Mouse (Mus musculus) MEL (cell line): ENCODE data around the gene Mark1. TPM values are rescaled to one million over a fixed set of nuclear protein-coding genes. Genes with fewer than 3 reads are reported as not detected.

Source experiments
- DNase-seq: peaks from one replicate; pipeline ENCODE4 v3.0.0; 2011; ENCODE audit warnings: low read depth, low spot score
- H3K27ac ChIP-seq: 2 replicates; pipeline ENCODE4 v1.5.1; 2012; ENCODE audit warnings: low read depth, mild to moderate bottlenecking, control low read depth, low read length, moderate library complexity; ENCODE audit not compliant: control insufficient read depth
- H3K27me3 ChIP-seq, 2 experiments: fragments of 150-350 bp in 1 of 2; sonication (generic) in 1 of 2; 2 replicates each; pipeline ENCODE4 v1.6.1; 2012; ENCODE audit warnings: low read length in 2 of 2, mild to moderate bottlenecking in 2 of 2, improper control_type of control experiment in 1 of 2, moderate library complexity in 1 of 2; ENCODE audit not compliant: insufficient read depth in 2 of 2, control insufficient read depth in 1 of 2
- H3K36me3 ChIP-seq, 2 experiments: 2 replicates each; pipeline ENCODE4 v1.6.1; 2012 to 2014; ENCODE audit warnings: low read length in 2 of 2, improper control_type of control experiment in 1 of 2, inconsistent platforms in 1 of 2, mild to moderate bottlenecking in 1 of 2; ENCODE audit not compliant: insufficient read depth in 2 of 2, control insufficient read depth in 1 of 2
- H3K4me1 ChIP-seq, 2 experiments: fragments of 150-350 bp in 1 of 2; sonication (generic) in 1 of 2; 2 replicates each; pipeline ENCODE4 v1.6.1; 2012; ENCODE audit warnings: low read length in 2 of 2, improper control_type of control experiment in 1 of 2, mild to moderate bottlenecking in 1 of 2; ENCODE audit not compliant: insufficient read depth in 2 of 2, control insufficient read depth in 1 of 2
- H3K4me3 ChIP-seq, 2 experiments: fragments of 150-350 bp in 1 of 2; sonication (generic) in 1 of 2; 2 replicates each; pipeline ENCODE4 v1.5.1; 2012; ENCODE audit warnings: low read depth in 2 of 2, low read length in 2 of 2, mild to moderate bottlenecking in 2 of 2, moderate library complexity in 2 of 2, control low read depth in 1 of 2, improper control_type of control experiment in 1 of 2; ENCODE audit not compliant: control insufficient read depth in 1 of 2, insufficient read depth in 1 of 2
- H3K79me2 ChIP-seq: 2 replicates; pipeline ENCODE4 v1.6.1; 2012; ENCODE audit warnings: mild to moderate bottlenecking, low read length, moderate library complexity; ENCODE audit not compliant: control insufficient read depth, poor library complexity, insufficient read depth
- H3K9ac ChIP-seq: 2 replicates; pipeline ENCODE4 v1.6.1; 2012; ENCODE audit warnings: low read depth, mild to moderate bottlenecking, control low read depth, low read length, moderate library complexity; ENCODE audit not compliant: control insufficient read depth, poor library complexity, severe bottlenecking
- H3K9me3 ChIP-seq: fragments of 150-350 bp; sonication (generic); replicated peaks from 2 replicates; pipeline ENCODE4 v1.6.1; 2012; ENCODE audit warnings: mild to moderate bottlenecking, low read length, improper control_type of control experiment, moderate library complexity; ENCODE audit not compliant: insufficient read depth
- CTCF ChIP-seq, 3 experiments: IDR thresholded peaks in 2 of 3; conservative IDR thresholded peaks in 1 of 3; 2 replicates each; pipeline ENCODE4 v1.5.1; 2011 to 2012; ENCODE audit warnings: low read length in 3 of 3, low read depth in 2 of 3, mild to moderate bottlenecking in 2 of 3, improper control_type of control experiment in 1 of 3, inconsistent platforms in 1 of 3, mixed read lengths in 1 of 3, moderate library complexity in 1 of 3; ENCODE audit not compliant: control insufficient read depth in 1 of 3, insufficient read depth in 1 of 3, poor library complexity in 1 of 3, severe bottlenecking in 1 of 3
- EP300 ChIP-seq, 2 experiments: IDR thresholded peaks; 2 replicates each; pipeline ENCODE4 v1.6.1; 2011; ENCODE audit warnings: improper control_type of control experiment in 2 of 2, low read length in 2 of 2, low read depth in 1 of 2, mild to moderate bottlenecking in 1 of 2
- GABPA ChIP-seq: IDR thresholded peaks from 2 replicates; pipeline ENCODE4 v1.6.1; 2012; ENCODE audit warnings: low read depth, mild to moderate bottlenecking, inconsistent platforms, low read length, improper control_type of control experiment, moderate library complexity
- GATA1 ChIP-seq: IDR thresholded peaks from 2 replicates; pipeline ENCODE4 v1.6.1; 2011; ENCODE audit warnings: low read depth, low read length, improper control_type of control experiment
- HCFC1 ChIP-seq: IDR thresholded peaks from 2 replicates; pipeline ENCODE4 v1.6.1; 2012; ENCODE audit warnings: low read depth, mild to moderate bottlenecking, inconsistent platforms, low read length, improper control_type of control experiment, moderate library complexity
- MAX ChIP-seq: IDR thresholded peaks from 2 replicates; pipeline ENCODE4 v1.6.1; 2011; ENCODE audit warnings: low read length, improper control_type of control experiment
- MAZ ChIP-seq: IDR thresholded peaks from 2 replicates; pipeline ENCODE4 v1.6.1; 2012; ENCODE audit warnings: low read depth, mild to moderate bottlenecking, inconsistent platforms, low read length, improper control_type of control experiment
- MYB ChIP-seq: IDR thresholded peaks from 2 replicates; pipeline ENCODE4 v1.6.1; 2011; ENCODE audit warnings: mild to moderate bottlenecking, low read depth, low read length, improper control_type of control experiment
- POLR2A ChIP-seq, 2 experiments: IDR thresholded peaks; 2 replicates each; pipeline ENCODE4 v1.6.1; 2011 to 2012; ENCODE audit warnings: low read length in 2 of 2, mild to moderate bottlenecking in 2 of 2, control low read depth in 1 of 2, improper control_type of control experiment in 1 of 2, low read depth in 1 of 2, moderate library complexity in 1 of 2; ENCODE audit not compliant: control insufficient read depth in 1 of 2, insufficient read depth in 1 of 2, poor library complexity in 1 of 2
- RAD21 ChIP-seq: IDR thresholded peaks from 2 replicates; pipeline ENCODE4 v1.6.1; 2011; ENCODE audit warnings: mild to moderate bottlenecking, low read depth, low read length, improper control_type of control experiment
- TCF12 ChIP-seq: IDR thresholded peaks from 2 replicates; pipeline ENCODE4 v1.6.1; 2014; ENCODE audit warnings: low read depth, mild to moderate bottlenecking, inconsistent platforms, low read length, improper control_type of control experiment, moderate library complexity
- USF2 ChIP-seq, 2 experiments: IDR thresholded peaks; 2 replicates each; pipeline ENCODE4 v1.6.1; 2011 to 2012; ENCODE audit warnings: improper control_type of control experiment in 2 of 2, low read length in 2 of 2, borderline replicate concordance in 1 of 2, inconsistent platforms in 1 of 2, low read depth in 1 of 2, mild to moderate bottlenecking in 1 of 2; ENCODE audit not compliant: insufficient read depth in 1 of 2
- ZC3H11A ChIP-seq: IDR thresholded peaks from 2 replicates; pipeline ENCODE4 v1.6.1; 2012; ENCODE audit warnings: low read depth, mild to moderate bottlenecking, inconsistent platforms, low read length, improper control_type of control experiment
- polyA plus RNA-seq, 2 experiments: library from polyadenylated mRNA; stranded (reverse) in 1 of 2; unstranded in 1 of 2; fragments of >175 nt in 1 of 2; fragments of >200 nt in 1 of 2; gene quantifications; 2 replicates each; pipeline versions ENCODE4 v1.2.1 to v1.2.4; 2012; ENCODE audit warnings: low replicate concordance in 2 of 2, low read depth in 1 of 2; ENCODE audit not compliant: insufficient read length in 2 of 2, insufficient read depth in 1 of 2, missing spikeins in 1 of 2
- total RNA-seq: library from RNA; depleted of rRNA; stranded (reverse); fragments of 300-350 nt; gene quantifications from 2 replicates; pipeline ENCODE4 v1.2.3, GENCODE M21; 2012

Mark1 gene
- total and polyA plus RNA-seq, 3 experiments, result not detected

- Histone ChIP-seq H3K79me2 (no peaks in the 10 kb centered on the region), H3K9me3 (no peaks in the 10 kb centered on the region), H3K4me3 (no peak overlapping the region), H3K4me1 (peaks cover 0 to 7% of the 10 kb centered on the region in 2 experiments; a peak in 1 of 4 replicates), H3K27ac (no peak overlapping the region), H3K36me3 (peaks cover 0 to 3% of the 10 kb centered on the region in 2 experiments; a peak in 1 of 4 replicates), H3K9ac (no peak overlapping the region), H3K27me3 (no peaks in the 10 kb centered on the region; a peak in 1 of 4 replicates)
- TF ChIP-seq TCF12 (no peak), RAD21 (no peak), ZC3H11A (no peak), EP300 (IDR thresholded peaks at IDR 0.05; ENCODE audit: low read depth in 1 of 2, low read length in 2 of 2) (no peak), MAZ (no peak)
- DNase-seq, result no peak
Observed at GRCm38 (mm10) chr1:184858253-184858652, 141.1 kb downstream of the Mark1 start.

- Histone ChIP-seq H3K27ac (no peak overlapping the region), H3K4me1 (peaks cover 0 to 7% of the 10 kb centered on the region in 2 experiments; a peak in 1 of 4 replicates), H3K36me3 (peaks cover 0 to 3% of the 10 kb centered on the region in 2 experiments; a peak in 1 of 4 replicates), H3K9ac (no peak overlapping the region), H3K27me3 (no peaks in the 10 kb centered on the region; a peak in 1 of 4 replicates), H3K4me3 (no peak overlapping the region), H3K9me3 (no peaks in the 10 kb centered on the region), H3K79me2 (no peaks in the 10 kb centered on the region)
- DNase-seq, result no peak
- no peak for TF ChIP-seq MAX
- no peak for TF ChIP-seq MYB
- no peak for TF ChIP-seq USF2 (IDR thresholded peaks at IDR 0.05; ENCODE audit: borderline replicate concordance in 1 of 2, insufficient read depth in 1 of 2, low read depth in 1 of 2, low read length in 2 of 2)
- TF ChIP-seq HCFC1, result no peak
- TF ChIP-seq CTCF (IDR thresholded peaks at IDR 0.05 in 2 of 3, conservative IDR thresholded peaks at IDR 0.05 in 1 of 3; ENCODE audit: control insufficient read depth in 1 of 3, insufficient read depth in 1 of 3, low read depth in 2 of 3, low read length in 3 of 3, poor library complexity in 1 of 3, severe bottlenecking in 1 of 3), result no peak
- no peak for TF ChIP-seq MAZ
- no peak for TF ChIP-seq POLR2A (IDR thresholded peaks at IDR 0.05; ENCODE audit: control insufficient read depth in 1 of 2, insufficient read depth in 1 of 2, low read depth in 1 of 2, low read length in 2 of 2, poor library complexity in 1 of 2)
- TF ChIP-seq GABPA, result no peak
Observed at GRCm38 (mm10) chr1:184857216-184857615, 142.2 kb downstream of the Mark1 start.

GRCm38 (mm10) chr1:184853922-184854321 is 145.4 kb downstream of the Mark1 start:
- Histone ChIP-seq H3K9me3 (no peaks in the 10 kb centered on the region), H3K27me3 (no peaks in the 10 kb centered on the region), H3K4me1 (peaks cover 0 to 7% of the 10 kb centered on the region in 2 experiments; a peak in 1 of 4 replicates), H3K79me2 (no peaks in the 10 kb centered on the region), H3K9ac (no peak overlapping the region), H3K27ac (no peak overlapping the region), H3K4me3 (0 out of 4 replicates have a peak overlapping the region, but pooled peaks of 1 of the 2 experiments have one; percentile 11), H3K36me3 (peaks cover 0 to 3% of the 10 kb centered on the region in 2 experiments; a peak in 1 of 4 replicates)
- TF ChIP-seq GATA1, result 0 out of 2 replicates have a peak, but pooled peaks have one; percentile 27
- no peak for TF ChIP-seq MAZ
- no peak for TF ChIP-seq USF2 (IDR thresholded peaks at IDR 0.05; ENCODE audit: borderline replicate concordance in 1 of 2, insufficient read depth in 1 of 2, low read depth in 1 of 2, low read length in 2 of 2)
- no peak for DNase-seq
